Mouse (Mus musculus): Measurements from ENCODE around the gene Vmn2r20. TPM values are rescaled to one million over a fixed set of nuclear protein-coding genes. Genes with fewer than 3 reads are reported as not detected.

Vmn2r20 gene
- total RNA-seq (2023): not detected

DNA sequence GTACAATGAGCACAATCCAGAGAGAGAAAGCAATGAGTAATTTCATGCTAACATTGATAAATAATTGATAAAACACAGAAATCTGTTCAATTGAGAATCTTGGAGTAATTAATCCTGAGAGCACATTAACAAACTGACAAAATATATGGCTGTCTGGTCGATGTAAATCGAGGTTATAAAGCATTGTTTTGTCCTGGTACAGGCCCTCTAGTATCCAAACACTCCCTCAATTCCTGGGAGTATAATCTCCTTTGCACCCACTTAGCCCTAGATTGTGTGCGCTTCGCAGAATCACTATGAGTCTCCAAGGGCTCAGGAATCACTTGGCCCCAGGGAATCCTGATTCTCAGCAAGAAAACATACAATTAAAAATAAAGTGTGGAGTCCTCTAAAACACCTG, at the start of gene Vmn2r20:
Gene Vmn2r20, minus strand, starts transcription at position 101 of the 400 bp plus-strand sequence.

Other genes starting within 250 kb of the Vmn2r20 start
- gene Clec4b2, start 245.2 kb downstream of the Vmn2r20 start, total RNA-seq (2023): 10 to 100 TPM in 1 of 2 experiments, 1 to 10 TPM in 1; 9.6 to 11.9 TPM
- gene Clec4n, start 188.3 kb downstream of the Vmn2r20 start, total RNA-seq (2023): 1 to 10 TPM; 2.8 to 3.2 TPM
- gene Clec4d, start 156.0 kb downstream of the Vmn2r20 start, total RNA-seq (2023): 100 to 1,000 TPM; 127 to 139 TPM
- gene Clec4e, start 128.2 kb downstream of the Vmn2r20 start, total RNA-seq (2023): 100 to 1,000 TPM; 198 to 237 TPM
- not detected for gene Vmn2r19, start 109.8 kb downstream of the Vmn2r20 start, total RNA-seq (2023)
- gene Vmn2r21, start 115.3 kb upstream of the Vmn2r20 start, total RNA-seq (2023): not detected
- gene Vmn2r22, start 232.6 kb upstream of the Vmn2r20 start, total RNA-seq (2023): not detected